Mouse (Mus musculus) heart, postnatal 0 days (tissue): ENCODE results near the gene Jsrp1.

ENCODE experiments used
- CTCF ChIP-seq: IDR thresholded peaks from 2 replicates; pipeline ENCODE4 v1.5.1; 2016; ENCODE audit warnings: antibody characterized with exemption, control low read depth, low read depth
- EP300 ChIP-seq: IDR thresholded peaks from 2 replicates; pipeline ENCODE4 v1.6.1; 2016; ENCODE audit warnings: antibody characterized with exemption, low read depth

DNA sequence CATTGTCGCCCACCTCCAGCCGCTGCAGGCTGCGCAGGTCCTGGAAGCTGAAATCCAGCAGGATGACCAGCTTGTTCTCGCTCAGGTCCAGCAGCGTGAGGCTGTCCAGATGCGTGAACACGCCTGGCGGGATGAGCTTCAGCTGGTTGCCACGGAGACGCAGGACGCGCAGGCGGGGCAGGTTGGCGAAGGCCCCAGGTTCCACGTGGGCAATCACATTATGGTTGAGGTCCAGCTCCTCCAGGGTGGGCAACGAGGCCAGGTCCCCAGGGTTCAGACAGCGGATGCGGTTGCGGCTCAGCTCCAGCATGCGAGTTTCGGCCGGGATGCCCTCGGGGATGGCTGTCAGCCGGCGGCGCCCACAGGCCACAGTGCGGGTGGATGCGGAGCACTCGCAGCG lies 22.3 kb upstream of the Jsrp1 start:
- no peak for TF ChIP-seq CTCF
- TF ChIP-seq EP300, result no peak
